ENCODE assay signal across 8 mouse cellular contexts in the genomic region with DNA sequence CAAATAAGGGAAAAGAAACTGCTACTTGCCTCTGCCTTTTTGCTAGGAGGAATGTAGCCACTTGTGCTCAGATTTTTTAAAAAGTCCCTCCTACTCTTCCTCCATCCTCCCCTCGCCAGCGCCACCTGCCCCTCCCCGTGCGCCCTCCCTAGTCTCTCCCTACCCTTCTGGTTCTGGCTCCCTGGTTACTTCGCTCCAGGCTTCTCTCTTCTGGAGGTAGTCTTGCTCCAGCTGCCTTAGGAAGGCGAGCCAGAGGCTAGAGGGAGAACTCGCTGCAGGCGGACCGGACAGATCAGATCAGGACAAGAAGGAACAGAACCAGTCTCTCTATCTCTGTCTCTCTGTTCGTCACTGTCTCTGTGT. TPM values are rescaled to one million over a fixed set of nuclear protein-coding genes. Genes with fewer than 3 reads are reported as not detected.
A peak's percentile ranks its signal among the peaks of the same experiment; 100 is the strongest.
DNase-seq lines count a peak whose midpoint lies in the region; ATAC-seq and TF ChIP-seq lines count a peak whose summit lies in the region.

A gene (plus strand): TSS at position 152 of the 363 bp plus-strand sequence.

- H3K27me3 ChIP-seq in embryonic facial prominence, embryonic 14.5 days (replicated peaks; ENCODE audit: control insufficient read depth, insufficient read depth, low read length), result peaks cover 48% of the 10 kb centered on the region
- peaks cover 7% of the 10 kb centered on the region for H3K27me3 ChIP-seq in hindbrain, embryonic 16.5 days (replicated peaks; ENCODE audit: control insufficient read depth, insufficient read depth, low read length)
- H3K27me3 ChIP-seq in limb, embryonic 13.5 days, result peaks cover 58% of the 10 kb centered on the region
- H3K27me3 ChIP-seq in midbrain, postnatal 0 days (ENCODE audit: insufficient read depth, low read length), result peaks cover 8% of the 10 kb centered on the region

- no peaks in the 10 kb centered on the region for H3K9me3 ChIP-seq in embryonic facial prominence, embryonic 14.5 days (ENCODE audit: control insufficient read depth, low read length)
- H3K9me3 ChIP-seq in hindbrain, embryonic 16.5 days (ENCODE audit: control insufficient read depth, low read length), result no peaks in the 10 kb centered on the region
- H3K9me3 ChIP-seq in limb, embryonic 13.5 days, result no peaks in the 10 kb centered on the region
- H3K9me3 ChIP-seq in midbrain, postnatal 0 days (ENCODE audit: low read length), result no peaks in the 10 kb centered on the region

- H3K9ac ChIP-seq in embryonic facial prominence, embryonic 14.5 days (ENCODE audit: low read depth, low read length), result peak within 1 kb of the TSS; percentile 79
- H3K9ac ChIP-seq in hindbrain, embryonic 16.5 days (ENCODE audit: low read depth, low read length), result peak within 1 kb of the TSS; percentile 69
- H3K9ac ChIP-seq in limb, embryonic 13.5 days, result peak within 1 kb of the TSS; percentile 70
- peak within 1 kb of the TSS; percentile 59 for H3K9ac ChIP-seq in midbrain, postnatal 0 days (replicated peaks; ENCODE audit: low read length, poor library complexity, severe bottlenecking)

- peaks cover 12% of the 10 kb centered on the region; the same call in 1 of the 2 replicates for H3K4me1 ChIP-seq in embryonic facial prominence, embryonic 14.5 days (ENCODE audit: control insufficient read depth, insufficient read depth, low read length)
- peaks cover 4% of the 10 kb centered on the region; the same call in 1 of the 2 replicates for H3K4me1 ChIP-seq in hindbrain, embryonic 16.5 days (ENCODE audit: control insufficient read depth, insufficient read depth, low read depth, low read length)
- peaks cover 14% of the 10 kb centered on the region for H3K4me1 ChIP-seq in limb, embryonic 13.5 days
- 0 out of 2 replicates have a peak, but pooled peaks cover 2% of the 10 kb centered on the region for H3K4me1 ChIP-seq in midbrain, postnatal 0 days (ENCODE audit: insufficient read depth, low read length)

- TF ChIP-seq CTCF in midbrain, postnatal 0 days (IDR thresholded peaks at IDR 0.05), result no peak

- 0% methylated on average over 10 of the region's 10 CpGs for WGBS in embryonic facial prominence, embryonic 14.5 days
- WGBS in hindbrain, embryonic 16.5 days, result 2% methylated on average over 10 of the region's 10 CpGs
- 2% methylated on average over 10 of the region's 10 CpGs for WGBS in limb, embryonic 13.5 days
- WGBS in midbrain, postnatal 0 days, result 0% methylated on average over 10 of the region's 10 CpGs

- H3K4me2 ChIP-seq in embryonic facial prominence, embryonic 14.5 days (ENCODE audit: low read depth, low read length), result peak within 1 kb of the TSS; percentile 97
- peak within 1 kb of the TSS; percentile 89 for H3K4me2 ChIP-seq in hindbrain, embryonic 16.5 days (ENCODE audit: low read length)
- H3K4me2 ChIP-seq in limb, embryonic 13.5 days (replicated peaks), result peak within 1 kb of the TSS; percentile 99
- H3K4me2 ChIP-seq in midbrain, postnatal 0 days (ENCODE audit: low read depth, low read length, poor library complexity, severe bottlenecking), result peak within 1 kb of the TSS; percentile 98

- ATAC-seq in embryonic facial prominence, embryonic 14.5 days (ENCODE audit: low read depth), result peak; percentile 50
- peak; percentile 68 for ATAC-seq in hindbrain, embryonic 16.5 days
- ATAC-seq in limb, embryonic 13.5 days (ENCODE audit: low FRiP score, low read depth), result no peak
- peak; percentile 53 for ATAC-seq in midbrain, postnatal 0 days (ENCODE audit: low FRiP score)

- peak within 1 kb of the TSS; percentile 67 for H3K4me3 ChIP-seq in embryonic facial prominence, embryonic 14.5 days (ENCODE audit: low read depth, low read length)
- peak within 1 kb of the TSS; percentile 56 for H3K4me3 ChIP-seq in hindbrain, embryonic 16.5 days (ENCODE audit: low read length)
- peak within 1 kb of the TSS; percentile 62 for H3K4me3 ChIP-seq in limb, embryonic 13.5 days
- H3K4me3 ChIP-seq in midbrain, postnatal 0 days (ENCODE audit: low read depth, low read length), result peak within 1 kb of the TSS; percentile 63

- peak; percentile 28 to 56 for DNase-seq in layer of hippocampus, postnatal 10 days (ENCODE audit: low spot score in 2 of 2)
- DNase-seq in layer of hippocampus, adult 9-10 months (ENCODE audit: low spot score), result no peak
- peak; percentile 53 for DNase-seq in embryonic facial prominence, embryonic 14.5 days (ENCODE audit: low spot score)
- DNase-seq in midbrain, postnatal 0 days (ENCODE audit: low spot score), result peak; percentile 2
- no peak for DNase-seq in thymus, postnatal 10 days (ENCODE audit: low spot score in 2 of 2)
- DNase-seq in spleen, postnatal 36 days (ENCODE audit: low spot score in 2 of 2), result no peak

- H3K36me3 ChIP-seq in embryonic facial prominence, embryonic 14.5 days (ENCODE audit: control insufficient read depth, insufficient read depth, low read length), result no peaks in the 10 kb centered on the region
- H3K36me3 ChIP-seq in hindbrain, embryonic 16.5 days (ENCODE audit: control insufficient read depth, insufficient read depth, low read length), result no peaks in the 10 kb centered on the region
- H3K36me3 ChIP-seq in limb, embryonic 13.5 days, result no peaks in the 10 kb centered on the region
- no peaks in the 10 kb centered on the region for H3K36me3 ChIP-seq in midbrain, postnatal 0 days (ENCODE audit: insufficient read depth, low read length)

- peak within 1 kb of the TSS; percentile 55; the same call in 1 of the 2 replicates for H3K27ac ChIP-seq in embryonic facial prominence, embryonic 14.5 days (replicated peaks; ENCODE audit: low read depth, low read length)
- H3K27ac ChIP-seq in hindbrain, embryonic 16.5 days (ENCODE audit: low read depth, low read length), result no peak within 1 kb of the TSS
- H3K27ac ChIP-seq in limb, embryonic 13.5 days, result no peak within 1 kb of the TSS
- H3K27ac ChIP-seq in midbrain, postnatal 0 days (ENCODE audit: low read depth, low read length), result no peak within 1 kb of the TSS

RNA-seq across cellular contexts. Expression of the gene that starts here (rescaled TPM):
- 1 to 10 TPM; 6.1 to 6.3 TPM for total RNA-seq in layer of hippocampus, postnatal 10 days (2021)
- 8.8 and 10.3 TPM in 2 replicates for polyA plus RNA-seq in embryonic facial prominence, embryonic 14.5 days (2014; fragmentation: Nextera tagmentation; extraction: Ambion mirVana)
- polyA plus RNA-seq in hindbrain, embryonic 16.5 days (2015; fragmentation: Nextera tagmentation; extraction: Ambion mirVana), result 1.9 and 2.7 TPM in 2 replicates
- polyA plus RNA-seq in limb, embryonic 13.5 days (2015; fragmentation: Nextera tagmentation; extraction: Ambion mirVana), result 3.0 and 3.3 TPM in 2 replicates
- 4.5 and 4.6 TPM in 2 replicates for total RNA-seq in midbrain, postnatal 0 days (2014; rRNA removed)
- 1.4 and 1.7 TPM in 2 replicates for polyA plus RNA-seq in midbrain, postnatal 0 days (2015; fragmentation: Nextera tagmentation; extraction: Ambion mirVana)

Comparison
In these comparisons a context has a peak if more than half of its experiments do, and no peak if none do; other contexts are left out.
1. DNase-seq: peak in layer of hippocampus, postnatal 10 days (2 of 2), embryonic facial prominence, embryonic 14.5 days (single experiment) and midbrain, postnatal 0 days (single experiment); none in layer of hippocampus, adult 9-10 months (single experiment), thymus, postnatal 10 days (0 of 2) and spleen, postnatal 36 days (0 of 2).
2. Peak in every context shown above with its lines, with median percentiles within 50 percentile points of each other: H3K4me2 ChIP-seq, H3K4me3 ChIP-seq and H3K9ac ChIP-seq.